Mouse (Mus musculus): ENCODE measurements around the gene Rhoj.
A peak's percentile ranks its signal among the peaks of the same experiment; 100 is the strongest.

DNA sequence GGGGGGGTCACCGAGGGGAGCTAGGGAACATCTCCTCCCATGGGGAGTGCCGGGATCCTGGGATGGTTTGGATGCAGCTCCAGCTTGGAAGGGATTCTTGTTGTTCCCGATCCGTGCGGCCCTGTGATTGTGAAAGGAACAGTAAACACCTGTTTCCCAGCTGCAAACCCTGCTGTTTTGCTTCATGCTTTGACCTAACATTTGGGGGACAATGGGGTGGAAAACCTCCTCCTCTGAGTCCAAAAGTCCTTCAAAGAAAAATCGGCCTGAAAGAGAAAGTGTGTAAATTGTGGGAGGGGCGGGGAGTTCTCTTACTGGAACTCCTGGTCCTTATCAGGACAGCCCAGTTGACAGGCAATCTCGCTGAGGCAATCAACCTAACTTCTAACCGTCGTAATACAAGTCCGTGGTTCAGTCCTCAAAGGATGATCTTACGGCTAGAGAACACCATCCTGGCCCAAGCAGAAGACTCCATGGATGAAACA, 12.4 kb downstream of the Rhoj start:
- TF ChIP-seq CTCF (IDR thresholded peaks at IDR 0.05) (no peak), POLR2A (IDR thresholded peaks at IDR 0.05; ENCODE audit: insufficient read depth, low read depth, low read length) (no peak), EP300 (IDR thresholded peaks at IDR 0.05; ENCODE audit: insufficient read depth, low read depth, low read length) (peak; percentile 22; the same call in 1 of the 2 replicates)

All from heart, adult 2 months (tissue).